Mouse (Mus musculus): ENCODE measurements around the gene Ubald1.

The Ubald1 gene

DNA sequence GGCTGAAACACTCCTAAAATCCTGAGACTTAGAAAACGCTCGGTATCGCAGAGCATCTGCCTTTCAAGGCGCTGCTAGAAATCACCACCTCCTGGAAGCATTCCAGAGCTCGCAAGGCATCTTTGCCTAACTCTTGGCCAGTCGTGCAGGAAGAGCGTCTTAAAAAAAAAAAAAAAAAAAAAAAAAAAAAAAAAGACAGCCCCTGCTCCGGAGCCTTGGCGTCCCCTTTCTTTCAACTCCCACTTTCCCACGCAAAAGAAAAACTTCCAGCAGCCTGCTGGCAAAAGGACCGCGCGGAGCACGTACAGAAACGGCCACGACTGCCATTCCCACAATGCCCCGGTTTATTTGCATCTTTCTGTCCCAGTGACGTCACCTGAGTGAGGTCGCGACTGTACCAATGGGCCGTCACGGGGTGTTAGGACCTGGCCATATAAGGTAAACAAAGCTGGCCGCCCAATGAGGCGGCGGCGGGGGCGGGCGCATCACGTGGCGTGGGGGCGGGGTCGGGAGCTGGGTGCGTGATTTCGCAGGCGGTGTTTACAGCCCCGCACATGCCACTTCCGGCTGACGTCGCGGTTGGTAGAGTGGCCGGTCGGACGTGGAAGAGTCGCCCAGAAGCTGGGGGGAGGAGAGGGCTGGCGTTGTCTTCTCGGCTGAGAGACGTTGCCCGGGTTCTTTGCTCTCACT, at the start of gene Ubald1:
Ubald1 (minus strand) TSS at position 180 of the 690 bp plus-strand sequence.
- DNase-seq (ENCODE audit: low read depth, low spot score), result peak; percentile 97

DNA sequence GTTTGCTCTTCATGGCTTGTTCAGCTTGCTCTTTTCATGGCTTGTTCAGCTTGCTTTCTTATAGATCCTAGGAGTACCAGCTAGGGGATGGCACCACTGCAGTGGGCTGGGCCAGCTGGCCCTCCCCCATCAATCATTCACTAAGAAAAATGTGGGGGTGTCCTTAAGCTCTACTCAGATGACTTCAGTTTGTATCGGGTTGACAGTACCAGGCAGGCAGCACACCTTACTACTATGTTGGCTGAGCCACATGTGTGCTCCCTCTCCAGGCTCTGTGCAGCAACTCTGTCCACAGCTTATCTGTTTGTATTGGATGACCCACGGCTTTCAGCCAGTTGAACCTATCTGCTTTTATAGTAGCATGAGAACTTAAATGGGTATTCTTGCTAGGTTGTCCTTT, 48.4 kb upstream of the Ubald1 start:
- DNase-seq (ENCODE audit: low read depth, low spot score), result no peak

DNA sequence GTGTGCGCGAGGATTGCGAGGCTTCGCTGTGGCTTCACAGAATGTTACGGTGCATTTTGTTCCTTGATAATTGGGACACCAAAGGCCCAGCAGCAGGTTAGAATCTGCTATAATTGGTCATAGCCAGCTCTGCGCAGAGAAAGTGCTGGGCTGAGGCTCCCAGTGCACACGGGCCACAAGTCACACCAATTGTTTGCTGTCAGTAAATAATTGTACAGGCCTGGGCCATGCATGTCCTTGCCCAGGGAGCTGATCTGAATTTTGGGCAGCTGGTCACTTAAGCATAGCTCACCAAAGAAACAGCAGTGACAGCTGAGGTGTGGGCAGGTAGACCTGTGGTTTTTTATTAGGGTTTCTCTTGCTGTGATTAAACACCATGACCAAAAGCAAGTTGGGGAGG, 47.9 kb upstream of the Ubald1 start:
- no peak for DNase-seq (ENCODE audit: low read depth, low spot score)

DNA sequence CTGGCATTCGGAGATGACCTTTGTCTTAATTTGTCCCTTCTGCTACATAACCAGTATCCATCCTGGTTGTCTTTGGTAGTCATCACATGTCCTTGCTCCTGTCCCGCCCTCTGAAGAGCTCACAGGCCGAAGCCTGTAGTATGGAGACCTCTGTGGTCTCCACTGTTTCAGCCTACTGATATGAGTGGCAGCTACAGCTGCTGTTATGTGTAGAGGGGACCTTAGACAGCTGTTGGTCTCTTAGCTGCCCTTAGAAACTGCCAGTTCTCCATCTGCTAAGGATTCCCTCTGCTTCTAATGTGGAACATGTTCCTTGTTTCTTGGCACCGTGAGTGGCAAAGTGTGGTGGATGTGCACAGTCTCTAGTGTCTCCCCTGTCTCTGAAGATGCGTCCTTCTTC, 43.9 kb upstream of the Ubald1 start:
- DNase-seq (ENCODE audit: low read depth, low spot score), result no peak

DNA sequence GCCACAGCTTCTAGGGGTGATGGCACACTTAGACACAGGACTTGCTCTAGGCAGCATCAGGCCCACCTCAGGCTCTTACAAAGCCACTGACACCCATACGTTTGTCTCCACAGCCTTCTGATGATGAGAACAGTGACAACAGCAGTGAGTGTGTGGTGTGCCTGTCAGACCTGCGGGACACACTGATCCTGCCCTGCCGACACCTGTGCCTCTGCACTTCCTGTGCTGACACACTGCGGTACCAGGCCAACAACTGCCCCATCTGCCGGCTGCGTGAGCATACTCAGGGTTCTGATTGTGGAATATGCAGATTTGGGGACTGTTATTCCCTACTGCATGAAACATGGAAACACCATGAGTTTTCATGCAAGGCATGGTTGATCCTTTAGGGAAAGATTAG, 42.4 kb upstream of the Ubald1 start:
- no peak for DNase-seq (ENCODE audit: low read depth, low spot score)

DNA sequence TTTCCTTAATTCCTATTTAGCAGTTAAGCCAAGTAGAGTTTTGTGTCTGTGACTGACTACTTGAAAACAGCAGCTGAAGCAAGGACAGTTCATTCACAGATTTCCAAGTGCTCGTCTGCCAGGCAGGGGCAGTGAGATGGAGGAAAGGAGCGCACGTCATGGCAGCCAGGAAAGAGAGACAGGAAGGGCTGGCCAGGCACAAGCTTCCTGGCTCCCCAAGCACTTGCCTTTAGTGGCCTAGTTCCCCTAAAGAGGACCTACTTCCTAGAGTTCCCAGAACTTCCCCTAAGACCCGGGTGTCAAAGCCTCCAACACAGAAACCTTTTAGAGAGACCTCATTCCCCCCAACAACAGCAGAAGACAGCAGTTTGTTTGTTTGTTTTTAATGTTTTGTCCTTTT, 40.4 kb upstream of the Ubald1 start:
- no peak for DNase-seq (ENCODE audit: low read depth, low spot score)

DNA sequence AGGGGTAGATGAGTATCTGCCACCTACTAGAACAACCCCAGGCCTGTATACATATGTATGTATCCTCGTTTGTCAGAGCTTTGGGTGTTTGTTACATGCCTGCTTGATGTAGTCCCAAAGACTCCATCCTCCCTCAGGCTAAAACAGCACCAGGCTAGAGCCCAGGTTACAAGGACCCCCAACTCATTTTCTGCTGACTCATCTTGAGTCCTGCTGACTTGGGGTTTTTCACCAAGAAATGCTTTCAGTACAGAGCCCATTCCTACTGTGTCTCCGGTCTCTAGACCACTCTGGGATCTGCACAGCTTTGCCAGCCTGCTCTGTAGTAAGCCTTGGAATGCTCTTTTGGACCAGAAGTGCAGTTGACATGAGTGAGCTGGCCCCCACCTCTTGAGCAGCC, 36.5 kb upstream of the Ubald1 start:
- no peak for DNase-seq (ENCODE audit: low read depth, low spot score)

DNA sequence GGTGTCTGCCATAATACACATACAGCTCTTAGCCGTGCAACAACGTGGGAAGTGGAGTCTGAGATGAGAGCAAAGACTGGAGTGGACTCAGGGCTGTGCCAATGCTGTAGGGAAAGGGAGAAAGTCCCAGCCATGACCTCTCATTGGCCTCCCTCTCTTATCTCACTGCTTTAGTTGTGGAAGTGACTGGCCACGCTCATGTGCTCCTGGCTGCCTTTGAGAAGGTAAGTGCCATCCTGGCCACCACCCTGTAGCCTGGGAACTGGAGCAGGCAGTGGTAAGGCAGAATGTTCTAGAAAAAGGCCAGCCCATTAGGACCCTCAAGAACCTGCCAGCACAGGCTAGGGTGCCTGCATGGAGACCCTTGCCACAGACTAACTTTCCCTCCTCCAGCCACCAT, 35.8 kb upstream of the Ubald1 start:
- DNase-seq (ENCODE audit: low read depth, low spot score), result no peak

DNA sequence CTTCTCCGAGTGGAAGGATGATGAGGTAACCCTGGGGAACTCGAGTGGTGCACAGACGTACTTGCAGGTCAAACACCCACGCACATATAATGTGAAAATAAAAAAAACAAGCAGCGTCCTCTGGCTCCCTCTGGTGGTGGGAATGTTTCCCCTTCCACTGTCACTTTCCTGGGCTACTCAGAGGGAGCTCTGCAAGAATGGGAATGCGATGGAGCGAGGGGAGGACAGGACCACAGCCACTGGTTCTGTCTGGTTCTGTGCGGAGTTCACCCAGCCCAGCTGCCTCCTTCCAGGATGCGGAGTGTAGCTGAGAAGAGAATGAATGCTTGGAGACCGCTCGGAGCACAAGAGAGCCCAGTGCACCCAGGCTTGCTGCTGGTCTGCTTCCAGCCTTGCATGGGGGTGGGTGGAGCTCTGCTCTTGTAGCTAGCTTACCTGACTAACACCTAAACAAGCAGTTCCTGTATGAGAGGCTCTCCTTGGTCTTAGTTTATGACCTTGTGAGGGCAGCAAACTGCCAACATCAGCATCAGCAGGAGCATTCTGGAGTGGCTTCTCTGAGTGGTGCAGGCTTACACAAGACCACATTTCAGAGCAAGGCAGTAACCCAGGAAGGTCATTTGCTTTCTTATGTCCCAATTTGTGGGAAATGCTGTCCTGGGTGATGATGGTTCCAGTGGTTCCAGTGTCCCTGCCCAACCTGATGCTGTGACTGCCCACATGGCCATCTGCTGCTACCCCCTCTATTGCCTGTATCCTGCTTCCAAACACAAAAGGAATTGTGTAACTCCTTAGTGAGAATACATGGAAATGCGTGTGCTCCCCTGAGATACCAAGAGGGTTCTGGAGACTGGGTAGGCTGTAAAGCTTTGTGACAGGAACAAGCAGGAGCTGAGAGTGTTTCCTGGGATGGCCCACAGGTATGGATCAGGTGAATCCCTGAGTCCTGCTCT, 33.9 kb upstream of the Ubald1 start:
- peak; percentile 44 for DNase-seq (ENCODE audit: low read depth, low spot score)

DNA sequence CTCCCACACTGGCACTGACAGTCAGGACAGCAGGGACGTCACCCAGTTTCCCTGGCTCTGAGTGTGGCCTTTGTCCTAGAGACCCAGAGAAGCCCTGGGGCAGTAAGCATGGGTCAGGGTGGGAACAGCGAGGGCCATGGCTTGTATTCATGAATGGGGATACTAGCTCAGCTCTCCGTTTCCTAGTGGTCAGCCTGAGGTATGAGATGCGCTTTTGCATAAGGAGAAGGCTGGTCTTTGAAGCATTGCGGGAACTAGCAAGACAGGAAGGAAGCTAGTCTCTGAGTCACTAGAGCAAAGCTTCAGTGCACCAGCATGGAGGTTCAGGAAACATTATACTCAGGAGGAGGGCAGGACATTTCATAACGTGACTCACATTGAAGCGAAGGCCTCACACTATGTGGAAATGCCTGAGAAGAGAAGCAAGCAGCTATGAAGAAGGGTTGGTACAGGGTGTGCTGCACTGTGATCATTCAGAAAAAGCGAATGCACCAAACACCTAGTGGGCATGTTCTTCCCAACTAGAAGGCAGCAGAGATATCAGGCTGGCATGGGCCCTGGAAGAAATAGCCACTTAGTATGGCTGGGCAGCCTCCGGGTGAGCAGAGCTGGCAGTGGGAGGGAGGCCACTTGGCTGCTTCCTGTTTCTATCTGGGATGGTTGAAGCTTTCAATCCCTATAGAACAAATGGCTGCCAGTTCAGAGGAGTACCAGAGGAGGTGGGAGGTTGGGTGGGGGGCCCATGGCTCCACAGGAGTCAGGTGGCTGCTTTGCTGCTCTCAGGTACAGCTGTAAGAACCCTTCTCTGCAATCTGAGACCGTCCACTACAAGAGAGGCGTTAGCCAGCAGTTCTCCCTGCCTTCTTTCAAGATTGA, 33.0 kb upstream of the Ubald1 start:
- no peak for DNase-seq (ENCODE audit: low read depth, low spot score)

DNA sequence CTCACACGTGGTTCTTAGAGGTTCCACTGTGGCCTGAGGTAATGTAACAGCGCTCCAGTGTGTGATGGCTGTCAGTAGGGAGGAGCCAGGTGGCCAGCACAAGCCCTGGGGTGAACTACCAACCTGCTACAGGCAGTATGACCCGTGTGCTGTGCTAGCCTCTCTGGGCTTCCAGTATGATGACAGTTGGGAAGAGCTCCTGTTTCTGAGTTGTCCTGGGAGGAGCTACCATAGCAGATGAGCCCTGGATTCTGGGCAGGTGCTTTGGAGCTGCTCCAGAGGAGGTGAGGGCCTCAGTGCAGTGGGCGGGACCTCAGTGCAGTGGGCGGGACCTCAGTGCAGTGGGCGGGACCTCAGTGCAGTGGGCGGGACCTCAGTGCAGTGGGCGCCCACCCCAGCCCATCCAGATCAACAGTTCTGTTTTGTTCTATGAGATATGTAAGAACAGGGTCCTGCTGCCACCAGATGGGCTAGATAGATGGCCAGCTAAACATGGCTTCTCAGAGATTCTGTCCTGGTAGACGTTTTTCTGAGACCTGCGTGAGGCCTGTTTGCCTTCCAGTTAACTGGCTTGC, 32.0 kb upstream of the Ubald1 start:
- DNase-seq (ENCODE audit: low read depth, low spot score), result no peak

DNA sequence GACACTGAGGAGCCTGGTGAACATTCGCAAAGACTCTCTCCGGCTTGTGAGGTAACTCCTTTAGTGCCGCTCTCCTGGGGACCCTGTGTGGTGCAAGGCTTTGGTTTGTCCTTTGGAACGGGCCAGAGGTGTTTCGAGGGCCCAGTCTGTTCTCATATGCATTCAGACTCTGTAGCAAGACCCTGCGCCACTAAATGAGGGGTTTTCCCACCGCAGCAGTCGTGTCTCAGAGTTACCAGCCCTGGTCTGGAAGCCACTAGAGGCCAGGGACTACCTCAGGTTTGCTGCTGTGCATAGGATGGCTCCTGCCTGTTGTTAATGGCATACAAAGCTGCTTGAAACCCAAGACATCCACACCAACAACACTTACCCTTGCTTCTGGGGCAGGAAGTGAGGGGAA, 30.6 kb upstream of the Ubald1 start:
- DNase-seq (ENCODE audit: low read depth, low spot score), result no peak

DNA sequence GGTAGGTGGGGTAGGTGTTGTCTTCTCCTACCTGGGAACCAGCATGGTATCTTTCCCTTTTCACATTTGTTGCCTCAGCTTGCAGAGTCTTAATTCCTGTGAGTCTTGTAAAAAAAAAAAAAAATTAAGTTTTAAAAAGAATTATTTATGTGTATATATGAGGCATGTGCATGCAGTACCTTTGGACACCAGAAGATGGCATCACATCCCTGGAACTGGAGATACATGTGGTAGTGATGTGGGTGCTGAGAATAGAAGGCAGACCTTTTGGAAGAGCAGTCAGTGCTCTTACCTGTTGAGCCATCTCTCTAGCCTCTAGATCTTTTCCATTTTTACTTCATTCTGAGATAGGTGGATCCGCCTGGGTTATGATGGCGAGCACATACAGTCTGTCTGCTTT, 29.6 kb upstream of the Ubald1 start:
- DNase-seq (ENCODE audit: low read depth, low spot score), result no peak

DNA sequence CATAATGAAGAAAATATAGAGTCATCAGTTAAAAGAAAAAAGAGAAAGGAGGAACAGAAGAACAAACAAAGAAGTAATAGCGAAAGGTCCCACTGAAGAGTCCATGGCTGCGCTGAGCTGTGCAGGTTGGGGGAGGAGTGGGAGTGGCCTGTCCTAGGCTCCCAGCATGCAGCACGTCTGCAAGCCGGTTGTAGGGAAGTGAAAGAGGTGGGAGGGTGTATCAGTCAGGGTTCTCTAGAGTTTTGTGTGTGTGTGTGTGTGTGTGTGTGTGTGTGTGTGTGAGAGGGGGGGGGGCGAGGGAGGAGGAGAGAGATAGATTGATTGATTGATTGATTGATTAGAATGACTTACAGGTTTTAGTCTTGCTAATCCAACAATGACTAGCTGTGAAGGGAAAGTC, 27.9 kb upstream of the Ubald1 start:
- no peak for DNase-seq (ENCODE audit: low read depth, low spot score)

DNA sequence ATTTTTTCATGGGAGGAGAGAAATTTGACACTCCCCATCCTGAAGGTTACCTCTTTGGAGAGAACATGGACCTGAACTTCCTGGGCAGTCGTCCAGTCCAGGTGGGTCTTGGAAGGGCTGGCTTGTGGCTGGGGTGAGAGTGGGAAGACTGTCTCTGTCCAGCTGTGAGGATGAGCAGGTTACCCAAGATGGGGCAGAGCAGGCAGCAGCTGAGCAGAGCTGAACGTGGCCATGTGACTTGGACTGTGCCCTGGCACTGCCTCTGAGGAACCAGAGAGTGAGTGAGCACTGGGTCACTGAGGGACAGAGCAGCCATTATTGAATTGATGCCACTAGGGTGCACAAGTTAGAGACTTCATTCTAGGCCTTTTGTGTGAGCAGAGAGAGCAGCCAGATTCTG, 27.3 kb upstream of the Ubald1 start:
- no peak for DNase-seq (ENCODE audit: low read depth, low spot score)

DNA sequence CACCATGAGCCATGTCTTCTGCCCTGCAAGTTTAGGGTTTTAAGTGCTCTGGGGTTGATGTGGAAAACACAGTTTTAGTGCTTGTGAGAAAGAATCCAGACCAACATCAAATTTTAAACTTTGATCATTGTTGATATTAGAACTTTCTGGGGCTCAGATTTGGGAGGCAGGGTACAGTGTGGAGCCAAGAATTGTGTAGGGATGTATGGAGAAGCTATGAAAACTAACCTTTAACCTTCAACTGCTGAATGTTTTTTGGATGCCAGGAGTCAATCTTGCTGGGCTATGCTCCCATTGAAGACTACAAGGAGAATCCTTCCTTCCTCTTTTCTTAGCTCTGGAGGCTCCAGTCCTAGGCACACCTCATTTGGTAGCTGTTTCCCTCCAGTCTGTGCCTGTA, 26.4 kb upstream of the Ubald1 start:
- no peak for DNase-seq (ENCODE audit: low read depth, low spot score)

DNA sequence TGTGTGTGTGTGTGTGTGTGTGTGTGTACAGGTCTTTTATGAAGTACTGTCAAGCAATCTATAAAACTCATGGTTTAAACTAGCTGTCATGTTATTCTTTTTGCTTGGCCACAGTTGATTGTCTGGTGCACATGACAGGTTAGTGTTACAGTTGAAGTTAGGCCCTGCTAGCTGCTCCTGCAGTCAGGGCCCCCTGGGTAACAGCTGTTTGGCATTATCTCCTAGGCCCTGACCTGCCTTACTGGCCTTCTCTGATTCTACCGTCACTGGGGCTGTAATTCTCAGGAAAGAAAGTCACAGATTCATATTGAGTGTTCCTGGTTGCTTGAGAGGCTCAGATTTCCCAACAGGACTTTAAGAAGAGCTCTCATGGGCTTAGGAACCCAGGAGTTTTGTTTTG, 25.5 kb upstream of the Ubald1 start:
- no peak for DNase-seq (ENCODE audit: low read depth, low spot score)

DNA sequence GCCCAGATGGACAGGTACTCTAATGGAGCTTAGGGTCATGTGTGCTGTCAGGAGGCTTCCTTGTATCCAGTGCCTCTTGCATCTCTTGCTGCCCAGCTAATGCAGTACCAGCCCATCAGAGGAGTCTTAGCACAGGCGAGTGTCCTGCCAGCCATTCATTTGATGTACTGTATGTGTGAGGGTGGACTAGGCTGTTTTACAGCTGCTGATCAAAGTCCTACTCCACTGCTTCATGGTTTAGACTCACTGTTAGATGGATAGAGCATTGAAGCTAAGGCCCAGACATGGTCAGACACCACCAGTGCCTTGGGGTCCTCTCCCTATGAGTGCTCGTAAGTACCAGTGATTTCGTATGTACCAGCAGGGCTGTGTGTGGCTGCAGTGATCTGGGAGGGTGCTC, 24.8 kb upstream of the Ubald1 start:
- DNase-seq (ENCODE audit: low read depth, low spot score), result no peak

DNA sequence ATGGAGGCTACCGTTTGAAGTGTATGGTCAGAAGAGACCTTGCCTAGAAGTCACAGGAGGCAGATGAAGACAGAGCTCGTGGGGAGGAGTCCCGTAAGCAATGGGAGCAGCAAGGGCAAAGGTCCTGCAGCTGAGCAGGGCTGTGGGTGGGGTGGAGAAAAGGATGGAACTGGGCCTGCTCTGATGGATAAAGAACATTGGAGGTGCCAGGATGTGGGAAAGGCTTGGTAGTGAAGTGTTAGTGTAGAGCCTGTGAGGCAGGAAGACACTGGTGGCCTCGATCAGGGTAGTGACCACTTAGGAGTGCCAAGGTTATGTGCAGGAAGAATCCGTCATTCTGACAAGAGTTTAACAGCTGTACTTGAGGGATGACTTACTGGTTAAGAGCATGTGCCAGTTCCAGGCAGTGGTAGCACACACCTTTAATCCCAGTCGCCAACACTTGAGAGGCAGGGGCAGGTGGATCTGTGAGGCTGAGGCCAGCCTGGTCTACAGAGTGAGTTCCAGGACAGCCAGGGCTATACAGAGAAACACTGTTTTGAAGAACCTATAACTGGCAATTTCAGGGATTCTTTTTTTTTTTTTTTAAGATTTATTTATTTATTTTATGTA, 23.5 kb upstream of the Ubald1 start:
- DNase-seq (ENCODE audit: low read depth, low spot score), result no peak

DNA sequence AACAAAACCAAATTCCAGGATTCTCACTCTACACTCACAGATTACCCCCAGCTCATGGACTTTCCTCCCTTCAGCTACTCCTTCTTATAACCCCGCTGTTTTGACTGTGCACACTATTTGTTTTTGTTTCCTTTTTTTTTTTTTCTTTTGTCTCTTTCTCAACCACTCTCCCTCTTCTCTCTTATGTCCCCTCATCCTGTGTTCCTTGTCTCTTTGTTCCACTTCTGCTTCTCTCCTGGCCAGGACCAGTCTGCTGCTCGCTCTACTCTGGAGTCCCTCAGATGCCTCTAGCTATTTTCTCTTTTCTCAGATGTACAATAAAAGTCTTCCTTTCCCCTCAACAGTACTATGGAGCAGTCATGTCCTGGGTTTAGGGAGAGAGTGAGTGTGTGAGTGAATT, 22.3 kb upstream of the Ubald1 start:
- DNase-seq (ENCODE audit: low read depth, low spot score), result no peak

DNA sequence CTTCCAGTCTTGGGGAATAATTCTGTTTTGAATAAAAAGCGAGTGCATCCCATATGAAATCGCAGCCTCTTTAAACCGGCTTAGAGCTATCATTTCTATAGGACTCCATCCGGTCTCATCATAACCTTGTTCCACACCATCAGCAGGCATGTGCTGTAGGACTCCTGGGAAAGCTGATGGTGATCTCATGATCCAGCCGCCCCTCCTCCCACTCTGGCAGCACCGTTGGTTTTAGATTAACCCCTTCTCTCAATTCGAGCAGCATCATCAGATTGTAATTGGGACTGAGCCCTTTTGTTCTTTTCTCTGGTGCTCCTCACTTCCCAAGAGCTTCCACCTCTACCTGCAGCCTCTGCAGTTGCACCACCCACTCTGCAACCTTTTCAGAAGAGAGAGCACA, 21.1 kb upstream of the Ubald1 start:
- DNase-seq (ENCODE audit: low read depth, low spot score), result no peak
